Mouse (Mus musculus) heart, embryonic 14.5 days (tissue): ENCODE data around the gene Gm5136. TPM values are rescaled to one million over a fixed set of nuclear protein-coding genes. Genes with fewer than 3 reads are reported as not detected.

Experiments
- ATAC-seq: fragments of 200-750 bp; cut with Nextera tagmentation; 2 replicates; pipeline ENCODE4 v1.8.0; 2017; ENCODE audit warnings: low read depth, moderate TSS enrichment; ENCODE audit not compliant: insufficient number of reproducible peaks, insufficient read depth, low FRiP score
- H3K27ac ChIP-seq, 2 experiments: fragments of 200-500 bp in 1 of 2; fragments of 300-500 bp in 1 of 2; sonication (generic) in 1 of 2; replicated peaks in 1 of 2; 2 replicates each; pipeline ENCODE4 v1.5.1; 2012 to 2014; ENCODE audit warnings: low read depth in 2 of 2, low read length in 2 of 2, control low read depth in 1 of 2, mild to moderate bottlenecking in 1 of 2, mixed read lengths in 1 of 2; ENCODE audit not compliant: control insufficient read depth in 1 of 2, insufficient read depth in 1 of 2
- H3K27me3 ChIP-seq: fragments of 300-500 bp; sonication (generic); 2 replicates; pipeline ENCODE4 v1.6.1; 2014; ENCODE audit warnings: mild to moderate bottlenecking, low read length, control low read depth; ENCODE audit not compliant: control insufficient read depth, insufficient read depth
- H3K36me3 ChIP-seq: fragments of 300-500 bp; sonication (generic); 2 replicates; pipeline ENCODE4 v1.6.1; 2014; ENCODE audit warnings: mild to moderate bottlenecking, control low read depth, low read length, mixed read lengths; ENCODE audit not compliant: control insufficient read depth, insufficient read depth
- H3K4me1 ChIP-seq, 2 experiments: fragments of 200-500 bp in 1 of 2; fragments of 300-500 bp in 1 of 2; sonication (generic) in 1 of 2; 2 replicates each; pipeline ENCODE4 v1.6.1; 2012 to 2014; ENCODE audit warnings: low read length in 2 of 2, control low read depth in 1 of 2, mixed read lengths in 1 of 2; ENCODE audit not compliant: control insufficient read depth in 2 of 2, insufficient read depth in 2 of 2
- H3K4me2 ChIP-seq: fragments of 300-500 bp; sonication (generic); 2 replicates; pipeline ENCODE4 v1.6.1; 2014; ENCODE audit warnings: mild to moderate bottlenecking, low read length
- H3K4me3 ChIP-seq, 2 experiments: fragments of 200-500 bp in 1 of 2; fragments of 300-500 bp in 1 of 2; sonication (generic) in 1 of 2; 2 replicates each; pipeline ENCODE4 v1.5.1; 2012 to 2014; ENCODE audit warnings: low read length in 2 of 2, mild to moderate bottlenecking in 2 of 2, control low read depth in 1 of 2, low read depth in 1 of 2, moderate library complexity in 1 of 2; ENCODE audit not compliant: control insufficient read depth in 1 of 2, insufficient read depth in 1 of 2
- H3K9ac ChIP-seq: fragments of 300-500 bp; sonication (generic); 2 replicates; pipeline ENCODE4 v1.6.1; 2014; ENCODE audit warnings: mild to moderate bottlenecking, low read length
- H3K9me3 ChIP-seq: fragments of 300-500 bp; sonication (generic); 2 replicates; pipeline ENCODE4 v1.6.1; 2016; ENCODE audit warnings: low read length, control low read depth; ENCODE audit not compliant: control insufficient read depth
- WGBS: fragments of 180-500 bp; shearing (Covaris S2); extraction: QIAGEN DNeasy Blood & Tissue Kit; methylation state at CpG from one replicate; pipeline ENCODE4 v1.1.7; 2014; 5-methylcytosine and 5-hydroxymethylcytosine counted together
- polyA plus RNA-seq: library from polyadenylated mRNA; unstranded; fragments of >200 nt; fragmentation: Nextera tagmentation; extraction: Ambion mirVana; gene quantifications from 2 replicates; pipeline ENCODE4 v1.2.1, GENCODE M21; 2014

Gene Gm5136
- polyA plus RNA-seq, 1 experiment from 2014 or later = not detected

DNA sequence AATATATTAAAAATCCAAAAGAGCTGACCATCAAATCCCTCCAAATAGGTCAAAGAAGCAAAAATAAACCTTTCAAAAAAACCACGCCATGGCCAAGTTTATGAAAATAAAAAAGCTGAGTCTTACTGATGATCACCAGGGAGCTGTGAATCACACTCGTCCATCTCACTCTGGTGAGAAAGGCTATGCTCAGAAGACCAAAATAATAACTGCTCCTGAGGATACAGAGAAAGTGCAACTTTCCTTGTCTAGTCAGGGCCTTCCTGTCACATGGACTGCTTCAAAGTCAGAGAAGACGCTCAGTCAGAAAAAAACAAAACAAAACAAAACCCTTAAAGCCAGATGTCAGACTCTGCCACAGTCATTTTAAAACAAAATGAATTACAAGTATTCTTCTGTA lies 39.7 kb downstream of the Gm5136 start:
- ATAC-seq = no peak
- Histone ChIP-seq H3K27me3 (no peaks in the 10 kb centered on the region), H3K4me1 (no peaks in the 10 kb centered on the region), H3K9me3 (no peaks in the 10 kb centered on the region), H3K27ac (no peak overlapping the region), H3K4me2 (no peak overlapping the region), H3K36me3 (no peaks in the 10 kb centered on the region), H3K9ac (no peak overlapping the region), H3K4me3 (no peak overlapping the region)
- WGBS = 72% methylated on average over 3 of the region's 3 CpGs

DNA sequence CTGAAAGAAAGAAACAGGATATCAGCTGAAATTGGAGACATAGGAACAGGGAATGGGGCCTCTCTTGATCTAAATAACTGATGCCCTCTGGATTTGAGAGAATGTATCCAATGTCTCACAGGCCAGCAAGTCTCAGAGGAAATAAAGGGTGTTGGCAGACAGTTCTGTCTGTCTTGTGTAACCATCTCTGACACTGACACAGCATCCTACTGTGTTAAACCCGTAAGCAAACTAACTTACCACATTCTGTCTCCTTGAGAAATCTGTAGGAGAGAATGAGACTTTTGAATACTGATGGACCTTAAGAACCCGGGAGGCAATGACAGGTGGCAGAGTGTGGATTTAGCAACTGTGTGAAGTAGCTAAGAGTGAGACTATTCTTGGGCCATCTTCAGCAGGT lies 41.7 kb downstream of the Gm5136 start:
- Histone ChIP-seq H3K9ac (no peak overlapping the region), H3K9me3 (no peaks in the 10 kb centered on the region), H3K27ac (no peak overlapping the region), H3K27me3 (no peaks in the 10 kb centered on the region), H3K4me3 (no peak overlapping the region), H3K4me1 (no peaks in the 10 kb centered on the region), H3K36me3 (no peaks in the 10 kb centered on the region), H3K4me2 (no peak overlapping the region)
- 58% methylated on average over 2 of the region's 2 CpGs for WGBS
- ATAC-seq = no peak

- no peaks in the 10 kb centered on the region for H3K27me3 ChIP-seq
- no peak overlapping the region for H3K27ac ChIP-seq
- no peaks in the 10 kb centered on the region for H3K36me3 ChIP-seq
- no peak for ATAC-seq
- no peak overlapping the region for H3K4me3 ChIP-seq
- peaks cover 2 to 3% of the 10 kb centered on the region in 2 experiments; a peak in 2 of 4 replicates for H3K4me1 ChIP-seq
- H3K9ac ChIP-seq = no peak overlapping the region
- no peaks in the 10 kb centered on the region for H3K9me3 ChIP-seq
- no peak overlapping the region for H3K4me2 ChIP-seq
Observed at GRCm38 (mm10) chr10:108657669-108658068, 42.3 kb downstream of the Gm5136 start.

DNA sequence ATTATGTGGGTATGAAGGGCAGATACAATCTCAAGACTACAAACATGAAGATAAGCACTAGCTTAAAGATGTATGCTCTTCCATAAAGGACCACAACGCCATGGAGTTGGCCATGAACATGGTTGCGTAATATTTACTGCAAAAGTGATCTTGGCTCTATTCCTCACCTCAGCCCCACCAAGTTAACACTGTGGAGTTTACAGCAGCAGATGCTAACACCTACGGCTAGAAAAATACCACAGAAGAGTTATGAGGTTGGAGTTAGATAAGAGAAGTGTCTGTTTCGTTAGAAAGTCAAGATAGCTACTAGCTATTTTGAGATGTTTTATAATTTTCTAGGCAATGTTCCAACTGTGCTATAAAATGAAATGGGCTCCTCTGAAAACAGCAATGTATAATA lies 43.1 kb downstream of the Gm5136 start:
- no peaks in the 10 kb centered on the region for H3K27me3 ChIP-seq
- no peak overlapping the region for H3K9ac ChIP-seq
- H3K4me2 ChIP-seq = no peak overlapping the region
- H3K9me3 ChIP-seq = no peaks in the 10 kb centered on the region
- no peaks in the 10 kb centered on the region for H3K36me3 ChIP-seq
- peaks cover 4 to 11% of the 10 kb centered on the region in 2 experiments for H3K4me1 ChIP-seq
- H3K4me3 ChIP-seq = no peak overlapping the region
- H3K27ac ChIP-seq = no peak overlapping the region
- WGBS = 47% methylated on average over 4 of the region's 4 CpGs
- no peak for ATAC-seq

- H3K4me2 ChIP-seq = no peak overlapping the region
- no peak overlapping the region for H3K4me3 ChIP-seq
- no peaks in the 10 kb centered on the region for H3K27me3 ChIP-seq
- no peak overlapping the region for H3K9ac ChIP-seq
- H3K27ac ChIP-seq = no peak overlapping the region
- 91% methylated on average over 11 of the region's 11 CpGs for WGBS
- H3K9me3 ChIP-seq = no peaks in the 10 kb centered on the region
- no peak for ATAC-seq
- H3K36me3 ChIP-seq = no peaks in the 10 kb centered on the region
- H3K4me1 ChIP-seq = peaks cover 7 to 19% of the 10 kb centered on the region in 2 experiments
Observed at GRCm38 (mm10) chr10:108655074-108655473, 44.9 kb downstream of the Gm5136 start.

DNA sequence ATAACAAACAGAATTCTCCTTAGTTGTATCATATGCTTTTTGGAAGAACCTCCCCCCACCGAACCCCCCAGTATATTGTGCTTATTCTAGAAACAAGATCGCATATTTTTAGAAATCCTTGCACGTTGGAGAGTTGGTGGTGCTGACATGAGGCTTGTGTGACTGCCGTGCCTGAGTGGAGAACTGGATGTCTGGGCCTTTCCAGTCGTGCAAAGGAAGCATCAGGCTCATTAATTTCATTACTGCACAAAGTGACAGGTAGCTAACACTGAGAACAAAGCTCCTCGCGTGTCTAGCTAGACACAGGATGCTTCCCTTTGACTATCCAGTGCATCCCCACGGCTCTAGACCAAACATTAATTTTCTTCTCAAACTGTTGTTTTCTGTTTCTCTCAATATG lies 47.1 kb downstream of the Gm5136 start:
- WGBS = 34% methylated on average over 8 of the region's 8 CpGs
- no peak overlapping the region for H3K4me3 ChIP-seq
- no peaks in the 10 kb centered on the region for H3K9me3 ChIP-seq

GRCm38 (mm10) chr10:108652066-108652465 lies 47.9 kb downstream of the Gm5136 start:
- ATAC-seq = no peak
- H3K4me3 ChIP-seq = no peak overlapping the region
- H3K36me3 ChIP-seq = no peaks in the 10 kb centered on the region
- no peak overlapping the region for H3K4me2 ChIP-seq
- WGBS = 43% methylated on average over 8 of the region's 8 CpGs
- no peaks in the 10 kb centered on the region for H3K9me3 ChIP-seq
- no peaks in the 10 kb centered on the region for H3K27me3 ChIP-seq
- H3K9ac ChIP-seq = no peak overlapping the region
- no peak overlapping the region for H3K27ac ChIP-seq
- H3K4me1 ChIP-seq = peaks cover 7 to 19% of the 10 kb centered on the region in 2 experiments

More for the DNA sequence above, 47.1 kb downstream of the Gm5136 start:
- ATAC-seq = no peak
- Histone ChIP-seq H3K4me2 (no peak overlapping the region), H3K36me3 (no peaks in the 10 kb centered on the region), H3K27ac (no peak overlapping the region), H3K4me1 (peaks cover 7 to 19% of the 10 kb centered on the region in 2 experiments), H3K9ac (no peak overlapping the region), H3K27me3 (no peaks in the 10 kb centered on the region)

DNA sequence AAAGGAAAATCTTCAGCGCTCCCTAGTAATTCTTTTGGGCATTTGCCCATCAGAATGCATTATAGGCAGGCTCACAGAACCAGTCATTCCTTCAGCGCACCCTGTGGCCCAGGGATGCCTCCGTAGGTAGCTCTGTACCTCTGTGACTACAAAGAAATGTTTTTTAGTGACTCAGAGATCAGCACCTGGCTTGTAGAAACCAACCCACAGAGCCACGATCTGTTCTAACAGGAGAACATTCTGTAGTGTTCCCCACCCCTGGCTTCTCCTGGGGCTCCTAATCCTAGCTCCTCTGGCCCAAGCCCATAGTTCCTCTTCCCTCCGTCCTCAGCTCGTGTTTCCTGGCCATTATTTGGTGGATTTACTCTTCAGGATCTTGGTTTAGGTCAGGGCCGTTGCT lies 50.8 kb downstream of the Gm5136 start:
- no peak overlapping the region for H3K4me3 ChIP-seq
- no peak overlapping the region for H3K4me2 ChIP-seq
- no peaks in the 10 kb centered on the region for H3K9me3 ChIP-seq
- no peak for ATAC-seq
- H3K4me1 ChIP-seq = peaks cover 7 to 19% of the 10 kb centered on the region in 2 experiments
- no peaks in the 10 kb centered on the region for H3K36me3 ChIP-seq
- H3K27ac ChIP-seq = no peak overlapping the region
- no peak overlapping the region for H3K9ac ChIP-seq
- 75% methylated on average over 7 of the region's 7 CpGs for WGBS
- H3K27me3 ChIP-seq = no peaks in the 10 kb centered on the region
